Mouse (Mus musculus) splenic B cell, adult 2 months (primary cell): ENCODE data around the gene Atf7ip.

ENCODE experiments used
- DNase-seq: peaks from one replicate; pipeline ENCODE4 v3.0.0-alpha.2; 2011; ENCODE audit warnings: low read depth, low spot score
- H3K27me3 ChIP-seq: 2 replicates; pipeline ENCODE4 v1.6.1; 2012; ENCODE audit warnings: mild to moderate bottlenecking, low read length, moderate library complexity, mixed read lengths; ENCODE audit not compliant: control insufficient read depth, poor library complexity, insufficient read depth, severe bottlenecking
- H3K36me3 ChIP-seq: 2 replicates; pipeline ENCODE4 v1.6.1; 2012; ENCODE audit warnings: mild to moderate bottlenecking, low read length, moderate library complexity, mixed read lengths; ENCODE audit not compliant: control insufficient read depth, poor library complexity, insufficient read depth, severe bottlenecking

Gene Atf7ip

DNA sequence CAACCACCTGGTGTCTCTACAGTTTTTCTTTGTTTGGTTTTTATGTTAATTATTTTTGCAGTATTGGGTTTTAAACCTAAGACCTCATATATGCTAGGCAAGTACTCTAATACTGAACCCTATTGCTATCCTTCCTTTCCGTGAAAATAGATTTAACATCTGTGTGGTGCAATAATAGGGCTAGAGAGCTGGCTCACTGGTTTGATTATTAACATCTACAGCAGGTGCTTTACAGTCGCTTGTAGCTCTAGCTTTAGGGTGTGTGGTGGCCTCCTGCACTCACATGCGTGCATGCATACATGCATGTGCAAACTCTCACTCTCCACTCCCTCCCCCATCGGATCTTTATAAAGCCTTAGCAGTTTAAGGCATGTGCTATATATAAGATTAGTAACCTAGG lies 19.6 kb downstream of the Atf7ip start:
- no peak for DNase-seq
- H3K27me3 ChIP-seq = no peaks in the 10 kb centered on the region
- peaks cover 1% of the 10 kb centered on the region for H3K36me3 ChIP-seq

- no peak for DNase-seq
- H3K36me3 ChIP-seq = peaks cover 1% of the 10 kb centered on the region; the same call in 1 of the 2 replicates
- no peaks in the 10 kb centered on the region for H3K27me3 ChIP-seq
These were observed 23.2 kb downstream of the Atf7ip start for GRCm38 (mm10) chr6:136529156-136529555.

GRCm38 (mm10) chr6:136531792-136532230 lies 25.8 kb downstream of the Atf7ip start:
- Histone ChIP-seq H3K27me3 (no peaks in the 10 kb centered on the region), H3K36me3 (no peaks in the 10 kb centered on the region; the same call in 1 of the 2 replicates)
- peak; percentile 58 for DNase-seq

GRCm38 (mm10) chr6:136532535-136533291 lies 26.7 kb downstream of the Atf7ip start:
- H3K36me3 ChIP-seq = peaks cover under 1% of the 10 kb centered on the region; the same call in 1 of the 2 replicates
- no peaks in the 10 kb centered on the region for H3K27me3 ChIP-seq
- DNase-seq = peak; percentile 47

- Histone ChIP-seq H3K36me3 (peaks cover 3% of the 10 kb centered on the region; the same call in 1 of the 2 replicates), H3K27me3 (no peaks in the 10 kb centered on the region)
- DNase-seq = no peak
These were observed 27.8 kb downstream of the Atf7ip start for GRCm38 (mm10) chr6:136533804-136534203.

DNA sequence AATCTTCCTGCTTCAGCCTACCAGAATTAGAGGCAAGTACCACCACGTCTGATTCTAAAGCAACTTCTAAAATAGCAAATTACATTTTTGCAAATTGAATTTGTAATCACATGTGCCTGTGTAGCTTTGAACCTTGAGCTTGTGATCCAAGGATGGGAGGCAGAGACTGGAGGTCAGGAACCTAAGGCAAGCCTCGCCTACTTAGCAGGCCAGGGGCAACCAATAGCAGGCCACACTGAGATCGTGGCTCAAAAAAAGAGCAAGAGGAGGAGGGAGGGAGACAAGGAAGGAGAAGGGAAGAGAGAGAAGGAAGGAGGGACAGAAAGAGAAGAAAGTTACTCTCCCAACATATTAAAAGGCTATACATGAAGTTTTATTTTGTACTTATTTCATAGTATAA lies 28.5 kb downstream of the Atf7ip start:
- Histone ChIP-seq H3K36me3 (0 out of 2 replicates have a peak, but pooled peaks cover 3% of the 10 kb centered on the region), H3K27me3 (no peaks in the 10 kb centered on the region)
- DNase-seq = no peak

GRCm38 (mm10) chr6:136535176-136535575 lies 29.2 kb downstream of the Atf7ip start:
- Histone ChIP-seq H3K36me3 (0 out of 2 replicates have a peak, but pooled peaks cover 3% of the 10 kb centered on the region), H3K27me3 (no peaks in the 10 kb centered on the region)
- no peak for DNase-seq

DNA sequence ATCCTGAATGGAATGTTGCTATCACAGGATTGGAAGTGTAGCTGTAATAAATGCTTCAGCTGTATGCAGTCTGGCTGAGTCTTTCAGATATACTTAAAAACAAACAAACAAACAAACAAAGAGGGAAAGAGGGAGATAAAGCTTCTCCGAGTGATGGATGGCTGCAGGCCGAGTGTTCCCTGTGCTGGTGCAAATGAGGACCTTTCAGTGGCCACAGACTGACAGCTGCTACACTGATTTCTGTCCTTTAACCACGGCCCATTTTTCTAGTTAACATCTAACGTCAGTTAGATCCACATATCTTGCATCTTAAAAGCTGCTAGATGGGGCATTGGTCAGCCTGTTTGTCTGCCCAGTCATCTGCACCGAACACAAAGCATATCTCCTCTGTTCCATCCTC lies 30.2 kb downstream of the Atf7ip start:
- H3K36me3 ChIP-seq = 0 out of 2 replicates have a peak, but pooled peaks cover 3% of the 10 kb centered on the region
- no peaks in the 10 kb centered on the region for H3K27me3 ChIP-seq
- DNase-seq = no peak

- no peaks in the 10 kb centered on the region for H3K27me3 ChIP-seq
- H3K36me3 ChIP-seq = 0 out of 2 replicates have a peak, but pooled peaks cover 3% of the 10 kb centered on the region
- no peak for DNase-seq
These were observed 35.4 kb downstream of the Atf7ip start for GRCm38 (mm10) chr6:136541350-136541749.

GRCm38 (mm10) chr6:136542105-136542504 lies 36.1 kb downstream of the Atf7ip start:
- Histone ChIP-seq H3K36me3 (0 out of 2 replicates have a peak, but pooled peaks cover 3% of the 10 kb centered on the region), H3K27me3 (no peaks in the 10 kb centered on the region)
- DNase-seq = no peak

- DNase-seq = peak; percentile 40
These were observed 37.2 kb downstream of the Atf7ip start for GRCm38 (mm10) chr6:136543164-136543563.

GRCm38 (mm10) chr6:136545284-136545870 lies 39.4 kb downstream of the Atf7ip start:
- Histone ChIP-seq H3K36me3 (0 out of 2 replicates have a peak, but pooled peaks cover 2% of the 10 kb centered on the region), H3K27me3 (no peaks in the 10 kb centered on the region)
- no peak for DNase-seq

More at GRCm38 (mm10) chr6:136543164-136543563, 37.2 kb downstream of the Atf7ip start:
- Histone ChIP-seq H3K27me3 (no peaks in the 10 kb centered on the region), H3K36me3 (no peaks in the 10 kb centered on the region)

- no peak for DNase-seq
- 0 out of 2 replicates have a peak, but pooled peaks cover 2% of the 10 kb centered on the region for H3K36me3 ChIP-seq
- no peaks in the 10 kb centered on the region for H3K27me3 ChIP-seq
These were observed 40.3 kb downstream of the Atf7ip start for GRCm38 (mm10) chr6:136546286-136546685.

DNA sequence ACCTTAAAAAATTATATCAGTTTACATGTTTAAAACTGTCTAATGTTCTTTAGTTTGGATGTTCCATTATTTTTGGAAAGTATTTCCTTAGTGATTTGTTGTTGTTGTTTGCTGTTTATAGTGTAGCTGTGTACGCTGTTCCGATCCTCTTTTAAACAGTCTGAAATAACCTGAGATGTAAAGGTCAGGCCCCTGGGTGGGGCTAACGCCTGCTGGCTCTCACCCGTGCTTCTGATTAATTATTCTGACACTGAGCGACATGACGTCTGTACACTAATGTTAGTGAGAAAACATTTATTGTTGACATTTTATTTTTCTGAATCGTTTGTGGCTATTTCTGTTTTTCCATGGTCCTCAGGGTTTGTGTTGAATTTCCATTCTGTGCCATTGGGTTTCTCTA lies 41.0 kb downstream of the Atf7ip start:
- Histone ChIP-seq H3K27me3 (no peaks in the 10 kb centered on the region), H3K36me3 (0 out of 2 replicates have a peak, but pooled peaks cover 2% of the 10 kb centered on the region)
- DNase-seq = no peak
